Mouse (Mus musculus) thymus, postnatal 10 days (tissue): ENCODE data around the gene Eif2b2.

Source experiments
- DNase-seq, 2 experiments: peaks; one replicate each; pipeline ENCODE4 v3.0.0; 2021; ENCODE audit warnings: low spot score in 2 of 2

Gene Eif2b2

GRCm38 (mm10) chr12:85252083-85252482, 32.8 kb downstream of the Eif2b2 start:
- DNase-seq: no peak

GRCm38 (mm10) chr12:85256074-85256751, 36.9 kb downstream of the Eif2b2 start:
- no peak for DNase-seq

GRCm38 (mm10) chr12:85257008-85257639, 37.8 kb downstream of the Eif2b2 start:
- peak in 1 of 2 experiments; percentile 23 for DNase-seq

GRCm38 (mm10) chr12:85262489-85262888, 43.2 kb downstream of the Eif2b2 start:
- no peak for DNase-seq

GRCm38 (mm10) chr12:85263190-85263589, 43.9 kb downstream of the Eif2b2 start:
- no peak for DNase-seq

- no peak for DNase-seq
Observed at GRCm38 (mm10) chr12:85264531-85264930, 45.2 kb downstream of the Eif2b2 start.

- no peak for DNase-seq
Observed at GRCm38 (mm10) chr12:85264940-85265339, 45.7 kb downstream of the Eif2b2 start.

GRCm38 (mm10) chr12:85266248-85266647, 47.0 kb downstream of the Eif2b2 start:
- DNase-seq: no peak

- no peak for DNase-seq
Observed at GRCm38 (mm10) chr12:85269821-85270220, 50.5 kb downstream of the Eif2b2 start.

- DNase-seq: peak; percentile 67 to 86
Observed at GRCm38 (mm10) chr12:85270319-85270718, 51.0 kb downstream of the Eif2b2 start, which contains the start of gene Mlh3. TSS of gene Mlh3 (minus strand) at chr12:85270599.

- no peak for DNase-seq
Observed at GRCm38 (mm10) chr12:85271132-85271842, 52.0 kb downstream of the Eif2b2 start.

GRCm38 (mm10) chr12:85271843-85272206, 52.5 kb downstream of the Eif2b2 start:
- DNase-seq: no peak

GRCm38 (mm10) chr12:85273508-85273907, 54.2 kb downstream of the Eif2b2 start:
- DNase-seq: no peak
